Mouse (Mus musculus): Measurements from ENCODE around the gene Bfsp2. TPM values are rescaled to one million over a fixed set of nuclear protein-coding genes. Genes with fewer than 3 reads are reported as not detected.

Bfsp2 gene
- 0.49 TPM in 1 of 2 replicates, not detected in the other for polyA plus RNA-seq (2012; rRNA removed)

DNA sequence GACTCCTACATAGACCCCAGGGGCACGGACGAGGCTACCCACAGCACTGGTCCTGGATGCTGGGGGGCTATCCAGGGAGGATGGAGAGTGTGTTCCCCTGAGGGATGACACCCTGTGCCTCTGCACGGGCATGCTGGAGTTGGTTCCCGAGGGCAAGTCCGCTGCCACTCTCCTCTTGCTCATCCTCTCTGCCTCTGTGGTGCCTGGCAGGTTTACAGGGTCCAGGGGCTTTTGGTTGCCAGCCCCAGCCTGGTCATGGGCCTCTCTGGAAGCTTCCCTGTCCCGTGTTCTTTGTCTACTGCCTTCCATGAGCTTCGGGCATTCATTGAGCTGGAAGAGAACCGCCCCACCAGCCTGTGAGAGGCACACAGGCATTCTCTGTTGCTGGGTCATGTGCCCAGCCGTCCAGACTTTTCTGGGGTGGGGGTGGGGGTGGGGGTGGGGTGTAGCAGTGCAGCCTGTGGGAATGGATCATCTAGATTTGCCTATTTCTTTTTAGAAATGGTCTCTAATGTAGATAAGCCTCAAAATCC is at the start of gene Bfsp2:
Gene Bfsp2, minus strand, starts transcription at position 377 of the 533 bp plus-strand sequence.

Other genes starting within 250 kb of the Bfsp2 start
- 103 and 173 TPM in 2 replicates for gene Trf, start 250.0 kb downstream of the Bfsp2 start, polyA plus RNA-seq (2012; rRNA removed)
- gene 1300017J02Rik, start 175.3 kb downstream of the Bfsp2 start, polyA plus RNA-seq (2012; rRNA removed): 0.29 TPM in 1 of 2 replicates, not detected in the other
- gene Topbp1, start 175.2 kb downstream of the Bfsp2 start, polyA plus RNA-seq (2012; rRNA removed): 9.0 and 9.1 TPM in 2 replicates
- 62.0 and 73.0 TPM in 2 replicates for gene Cdv3, start 114.6 kb downstream of the Bfsp2 start, polyA plus RNA-seq (2012; rRNA removed)